Mouse (Mus musculus) MEL (cell line): Measurements from ENCODE around the gene DXBay18. TPM values are rescaled to one million over a fixed set of nuclear protein-coding genes. Genes with fewer than 3 reads are reported as not detected.
A peak's percentile ranks its signal among the peaks of the same experiment; 100 is the strongest.
"Not testable (repeated sequence)": the region's sequence is repeated elsewhere in the genome, so short reads cannot be mapped to it uniquely, and the experiment has no call there.

Source experiments
- DNase-seq: peaks from one replicate; pipeline ENCODE4 v3.0.0; 2011; ENCODE audit warnings: low read depth, low spot score
- H3K27ac ChIP-seq: 2 replicates; pipeline ENCODE4 v1.5.1; 2012; ENCODE audit warnings: low read depth, mild to moderate bottlenecking, control low read depth, low read length, moderate library complexity; ENCODE audit not compliant: control insufficient read depth
- H3K27me3 ChIP-seq, 2 experiments: fragments of 150-350 bp in 1 of 2; sonication (generic) in 1 of 2; 2 replicates each; pipeline ENCODE4 v1.6.1; 2012; ENCODE audit warnings: low read length in 2 of 2, mild to moderate bottlenecking in 2 of 2, improper control_type of control experiment in 1 of 2, moderate library complexity in 1 of 2; ENCODE audit not compliant: insufficient read depth in 2 of 2, control insufficient read depth in 1 of 2
- H3K36me3 ChIP-seq, 2 experiments: 2 replicates each; pipeline ENCODE4 v1.6.1; 2012 to 2014; ENCODE audit warnings: low read length in 2 of 2, improper control_type of control experiment in 1 of 2, inconsistent platforms in 1 of 2, mild to moderate bottlenecking in 1 of 2; ENCODE audit not compliant: insufficient read depth in 2 of 2, control insufficient read depth in 1 of 2
- H3K4me1 ChIP-seq, 2 experiments: fragments of 150-350 bp in 1 of 2; sonication (generic) in 1 of 2; 2 replicates each; pipeline ENCODE4 v1.6.1; 2012; ENCODE audit warnings: low read length in 2 of 2, improper control_type of control experiment in 1 of 2, mild to moderate bottlenecking in 1 of 2; ENCODE audit not compliant: insufficient read depth in 2 of 2, control insufficient read depth in 1 of 2
- H3K4me3 ChIP-seq, 2 experiments: fragments of 150-350 bp in 1 of 2; sonication (generic) in 1 of 2; 2 replicates each; pipeline ENCODE4 v1.5.1; 2012; ENCODE audit warnings: low read depth in 2 of 2, low read length in 2 of 2, mild to moderate bottlenecking in 2 of 2, moderate library complexity in 2 of 2, control low read depth in 1 of 2, improper control_type of control experiment in 1 of 2; ENCODE audit not compliant: control insufficient read depth in 1 of 2, insufficient read depth in 1 of 2
- H3K79me2 ChIP-seq: 2 replicates; pipeline ENCODE4 v1.6.1; 2012; ENCODE audit warnings: mild to moderate bottlenecking, low read length, moderate library complexity; ENCODE audit not compliant: control insufficient read depth, poor library complexity, insufficient read depth
- H3K9ac ChIP-seq: 2 replicates; pipeline ENCODE4 v1.6.1; 2012; ENCODE audit warnings: low read depth, mild to moderate bottlenecking, control low read depth, low read length, moderate library complexity; ENCODE audit not compliant: control insufficient read depth, poor library complexity, severe bottlenecking
- H3K9me3 ChIP-seq: fragments of 150-350 bp; sonication (generic); replicated peaks from 2 replicates; pipeline ENCODE4 v1.6.1; 2012; ENCODE audit warnings: mild to moderate bottlenecking, low read length, improper control_type of control experiment, moderate library complexity; ENCODE audit not compliant: insufficient read depth
- CHD2 ChIP-seq: IDR thresholded peaks from 2 replicates; pipeline ENCODE4 v1.6.1; 2011; ENCODE audit warnings: low read length, improper control_type of control experiment
- HCFC1 ChIP-seq: IDR thresholded peaks from 2 replicates; pipeline ENCODE4 v1.6.1; 2012; ENCODE audit warnings: low read depth, mild to moderate bottlenecking, inconsistent platforms, low read length, improper control_type of control experiment, moderate library complexity
- NELFE ChIP-seq: IDR thresholded peaks from 2 replicates; pipeline ENCODE4 v1.6.1; 2011; ENCODE audit warnings: low read depth, low read length, improper control_type of control experiment
- NRF1 ChIP-seq: IDR thresholded peaks from 2 replicates; pipeline ENCODE4 v1.6.1; 2014; ENCODE audit warnings: low read depth, mild to moderate bottlenecking, inconsistent platforms, low read length, improper control_type of control experiment, moderate library complexity; ENCODE audit not compliant: poor library complexity, insufficient read depth, severe bottlenecking
- polyA plus RNA-seq, 2 experiments: library from polyadenylated mRNA; stranded (reverse) in 1 of 2; unstranded in 1 of 2; fragments of >175 nt in 1 of 2; fragments of >200 nt in 1 of 2; gene quantifications; 2 replicates each; pipeline versions ENCODE4 v1.2.1 to v1.2.4; 2012; ENCODE audit warnings: low replicate concordance in 2 of 2, low read depth in 1 of 2; ENCODE audit not compliant: insufficient read length in 2 of 2, insufficient read depth in 1 of 2, missing spikeins in 1 of 2
- total RNA-seq: library from RNA; depleted of rRNA; stranded (reverse); fragments of 300-350 nt; gene quantifications from 2 replicates; pipeline ENCODE4 v1.2.3, GENCODE M21; 2012; rRNA removed

Gene DXBay18
- total RNA-seq (not detected in 2 replicates), polyA plus RNA-seq (not detected)

DNA sequence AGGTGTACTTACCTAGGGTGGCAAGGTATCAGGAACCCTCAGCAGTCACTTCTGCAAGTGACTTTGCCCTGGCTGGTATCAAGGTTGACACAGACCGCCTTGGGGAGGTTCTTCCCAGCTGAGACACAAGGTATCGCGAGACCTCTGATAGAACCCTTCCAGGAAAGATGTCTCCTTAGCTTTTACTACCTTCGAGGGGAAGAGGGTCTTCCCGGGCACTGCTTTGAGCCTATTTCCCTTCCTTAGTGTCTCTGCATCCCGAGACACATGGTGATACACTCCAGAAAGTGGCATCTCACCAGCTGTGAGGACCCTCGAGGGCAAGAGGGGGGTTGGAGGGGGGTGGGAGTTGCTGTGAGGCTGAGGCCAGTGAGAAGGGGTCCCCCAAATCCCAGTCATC, at the start of gene DXBay18:
DXBay18 (minus strand) TSS at position 101 of the 400 bp plus-strand sequence.
- H3K4me3 ChIP-seq, H3K36me3 ChIP-seq, H3K79me2 ChIP-seq, H3K4me1 ChIP-seq, DNase-seq, H3K9ac ChIP-seq, H3K27me3 ChIP-seq, H3K27ac ChIP-seq, H3K9me3 ChIP-seq: not testable (repeated sequence)

DNA sequence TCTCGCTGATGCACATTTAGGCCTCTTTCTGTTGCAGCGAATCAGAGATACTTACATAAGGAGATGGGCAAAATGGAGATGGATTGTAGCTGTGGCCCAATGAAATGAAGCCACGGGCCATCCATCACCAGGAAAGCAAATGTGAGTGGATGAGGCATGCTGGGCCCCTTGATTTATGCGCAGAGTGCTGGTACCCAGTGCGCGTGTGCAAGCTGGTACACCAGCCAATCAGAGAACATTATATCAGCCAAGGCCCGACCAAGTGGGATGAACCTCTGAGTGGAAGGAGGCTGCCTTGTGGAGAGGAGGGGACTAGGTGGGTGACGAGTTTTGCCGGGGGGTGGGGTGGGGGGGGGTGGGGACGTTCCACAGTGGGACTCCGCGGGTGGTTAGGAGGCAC, 42.7 kb upstream of the DXBay18 start, which contains the start of gene Xlr3b:
Xlr3b (plus strand) TSS at position 274 of the 400 bp plus-strand sequence.
- H3K9me3 ChIP-seq, result not testable (repeated sequence)

DNA sequence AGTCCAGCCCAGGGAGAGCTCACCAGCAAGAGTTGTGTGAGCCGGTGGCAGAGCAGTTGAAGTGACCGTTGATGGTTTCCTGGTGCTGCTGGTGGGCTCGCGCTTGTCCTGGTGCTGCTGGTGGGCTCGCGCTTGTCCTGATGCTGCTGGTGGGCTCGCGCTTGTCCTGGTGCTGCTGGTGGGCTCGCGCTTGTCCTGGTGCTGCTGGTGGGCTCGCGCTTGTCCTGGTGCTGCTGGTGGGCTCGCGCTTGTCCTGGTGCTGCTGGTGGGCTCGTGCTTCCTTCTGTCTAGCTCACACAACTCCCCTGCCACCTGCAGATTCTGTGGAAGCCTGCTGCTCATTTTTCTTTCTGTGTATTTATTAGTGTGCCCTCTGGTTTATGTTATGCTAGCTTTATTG, 27.6 kb upstream of the DXBay18 start, which contains the start of gene Spin2d:
Spin2d (minus strand) TSS at position 101 of the 400 bp plus-strand sequence.
- not testable (repeated sequence) for H3K79me2 ChIP-seq, DNase-seq, H3K9ac ChIP-seq, H3K27ac ChIP-seq, H3K4me3 ChIP-seq, H3K27me3 ChIP-seq, H3K36me3 ChIP-seq, H3K4me1 ChIP-seq, H3K9me3 ChIP-seq

More for the DNA sequence above, 42.7 kb upstream of the DXBay18 start, which contains the start of gene Xlr3b:
- not testable (repeated sequence) for H3K27me3 ChIP-seq, H3K79me2 ChIP-seq, H3K36me3 ChIP-seq, H3K4me1 ChIP-seq, H3K27ac ChIP-seq
- DNase-seq, result peak; percentile 89
- TF ChIP-seq HCFC1, result peak; percentile 59; the same call in 1 of the 2 replicates
- TF ChIP-seq CHD2, result peak; percentile 19; the same call in 1 of the 2 replicates
- TF ChIP-seq NRF1, result peak; percentile 74
- peak; percentile 27; the same call in 1 of the 2 replicates for TF ChIP-seq NELFE
- Histone ChIP-seq H3K4me3 (peak within 1 kb of the TSS; percentile 55 to 79), H3K9ac (peak within 1 kb of the TSS; percentile 64)

GRCm38 (mm10) chrX:73148496-73148895, 754 bp downstream of the DXBay18 start, which contains the start of gene Xlr5b:
Gene Xlr5b, plus strand, starts transcription at chrX:73148796.
- H3K9me3 ChIP-seq, H3K27me3 ChIP-seq, H3K27ac ChIP-seq, DNase-seq, H3K9ac ChIP-seq, H3K36me3 ChIP-seq, H3K4me3 ChIP-seq, H3K4me1 ChIP-seq, H3K79me2 ChIP-seq: not testable (repeated sequence)

- H3K27ac ChIP-seq, H3K27me3 ChIP-seq, H3K9me3 ChIP-seq, H3K4me1 ChIP-seq, H3K36me3 ChIP-seq, H3K9ac ChIP-seq, DNase-seq, H3K4me3 ChIP-seq, H3K79me2 ChIP-seq: not testable (repeated sequence)
Observed at GRCm38 (mm10) chrX:73143218-73143618, 6.0 kb downstream of the DXBay18 start.

GRCm38 (mm10) chrX:73122859-73123829, 26.1 kb downstream of the DXBay18 start:
- H3K9ac ChIP-seq, H3K27ac ChIP-seq, DNase-seq, H3K9me3 ChIP-seq, H3K4me3 ChIP-seq, H3K79me2 ChIP-seq, H3K27me3 ChIP-seq, H3K36me3 ChIP-seq, H3K4me1 ChIP-seq: not testable (repeated sequence)
